Mouse (Mus musculus) liver, adult (tissue): ENCODE measurements around the gene Egfr.
A peak's percentile ranks its signal among the peaks of the same experiment; 100 is the strongest.

ENCODE experiments used
- GATA4 ChIP-seq: IDR thresholded peaks from 2 replicates; pipeline ENCODE4 v1.6.1; 2014; ENCODE audit warnings: mild to moderate bottlenecking, low read length; ENCODE audit not compliant: insufficient replicate concordance

Gene Egfr

GRCm38 (mm10) chr11:16752007-16752348, at the start of gene Egfr:
Egfr (plus strand) TSS chr11:16752203.
- TF ChIP-seq GATA4 = no peak; the same call in 1 of the 2 replicates

DNA sequence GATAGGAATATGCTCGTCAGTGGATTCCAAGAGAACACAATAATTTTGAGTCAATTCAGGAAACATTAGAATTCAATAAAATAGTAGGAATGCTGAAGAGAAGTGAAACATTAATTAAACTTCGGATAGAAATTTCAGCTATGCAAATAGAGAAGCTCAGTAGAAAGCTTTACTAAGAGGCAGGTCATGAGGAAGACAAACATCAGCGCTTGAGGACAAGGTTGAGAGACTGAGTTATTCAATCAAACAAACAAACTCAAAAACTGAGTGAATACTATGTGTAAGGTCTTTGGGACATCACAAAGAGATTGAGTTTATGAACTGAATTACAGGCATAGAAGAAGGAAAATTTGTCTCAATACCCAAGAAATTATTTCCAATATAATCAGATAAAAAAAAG, 48.8 kb upstream of the Egfr start:
- TF ChIP-seq GATA4 = no peak

- TF ChIP-seq GATA4 = no peak
These were observed 16.8 kb upstream of the Egfr start for GRCm38 (mm10) chr11:16735083-16735644.

DNA sequence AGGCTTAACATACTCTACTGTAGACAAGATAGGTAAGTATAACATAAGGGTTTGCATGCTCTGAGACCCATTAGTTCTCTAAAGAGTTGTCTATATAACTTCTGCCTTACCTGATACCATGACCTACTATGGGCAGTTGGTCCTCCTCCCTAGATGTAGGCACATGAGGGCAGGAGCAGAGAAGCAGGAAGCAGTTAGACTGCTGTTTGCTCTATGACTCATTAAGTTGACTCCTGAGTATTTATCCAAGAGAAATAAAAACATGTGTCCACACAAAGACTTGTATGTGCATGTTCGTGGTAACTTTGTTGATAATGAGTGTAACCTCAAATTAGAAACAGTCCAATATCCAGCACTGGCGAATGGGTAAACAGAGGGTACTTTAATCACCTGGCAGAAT, 14.7 kb upstream of the Egfr start:
- TF ChIP-seq GATA4 = no peak

GRCm38 (mm10) chr11:16738691-16739090, 13.3 kb upstream of the Egfr start:
- TF ChIP-seq GATA4 = no peak

DNA sequence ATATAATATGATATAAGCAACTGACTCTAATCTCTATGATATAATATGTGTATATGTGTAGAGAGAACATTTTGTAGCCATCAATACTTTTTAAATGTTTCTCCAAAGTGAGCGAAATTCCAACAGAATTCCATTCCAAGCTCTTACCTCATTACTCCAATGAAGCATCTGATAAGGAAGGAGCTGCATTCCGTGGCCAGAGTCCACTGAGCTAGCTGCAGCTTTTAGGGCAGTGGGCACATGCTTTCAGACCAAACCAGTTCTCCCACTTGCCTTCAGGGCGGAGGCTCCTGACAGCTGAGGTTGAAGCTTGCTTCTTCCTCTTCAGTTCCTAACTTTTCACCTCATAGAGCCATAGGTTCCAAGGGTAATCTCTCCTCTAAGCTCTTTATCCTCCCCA, 12.8 kb upstream of the Egfr start:
- peak; percentile 68; the same call in 1 of the 2 replicates for TF ChIP-seq GATA4

DNA sequence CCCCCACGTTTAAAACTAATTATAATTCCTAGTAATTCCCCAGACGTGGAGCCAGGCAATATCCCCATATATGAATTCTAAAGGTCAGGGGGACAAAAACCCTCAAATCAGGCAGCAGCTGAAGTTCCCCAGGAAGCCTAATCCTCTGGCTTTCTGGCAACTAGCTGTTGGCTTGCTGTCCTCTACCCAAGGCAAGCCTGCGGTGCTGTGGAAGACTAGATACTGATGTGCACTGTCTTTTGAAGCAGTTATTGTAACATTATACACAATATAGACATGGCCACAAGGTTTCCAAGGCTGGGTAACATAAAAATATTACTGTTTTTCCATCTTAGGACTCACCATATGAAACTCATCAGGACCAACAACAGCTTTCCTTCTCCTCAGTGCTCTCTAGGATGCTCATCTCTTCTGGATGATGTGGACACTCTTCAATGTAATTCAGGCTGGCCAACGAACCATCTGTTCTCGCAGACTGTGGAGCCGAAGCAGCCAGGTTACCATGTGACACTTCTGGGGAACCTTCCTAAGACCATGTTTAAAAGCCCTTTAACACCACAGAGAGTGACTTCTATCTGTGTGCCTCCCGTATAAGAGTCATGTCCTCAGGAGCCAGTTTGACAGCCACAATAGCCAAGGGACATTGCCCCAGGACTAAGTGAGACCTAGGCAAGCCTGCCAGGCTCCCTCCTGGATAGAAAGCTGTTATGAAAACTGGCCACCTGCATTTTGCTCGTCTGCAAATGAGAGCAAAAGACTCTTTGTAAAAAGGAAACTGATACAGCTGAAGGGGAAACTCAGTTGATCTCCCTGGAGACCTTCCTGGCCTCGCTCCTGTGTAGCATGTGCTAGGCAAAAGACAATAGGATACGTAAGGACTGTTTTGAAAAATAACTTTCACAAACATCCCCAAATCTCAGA, 11.1 kb upstream of the Egfr start:
- TF ChIP-seq GATA4 = no peak

DNA sequence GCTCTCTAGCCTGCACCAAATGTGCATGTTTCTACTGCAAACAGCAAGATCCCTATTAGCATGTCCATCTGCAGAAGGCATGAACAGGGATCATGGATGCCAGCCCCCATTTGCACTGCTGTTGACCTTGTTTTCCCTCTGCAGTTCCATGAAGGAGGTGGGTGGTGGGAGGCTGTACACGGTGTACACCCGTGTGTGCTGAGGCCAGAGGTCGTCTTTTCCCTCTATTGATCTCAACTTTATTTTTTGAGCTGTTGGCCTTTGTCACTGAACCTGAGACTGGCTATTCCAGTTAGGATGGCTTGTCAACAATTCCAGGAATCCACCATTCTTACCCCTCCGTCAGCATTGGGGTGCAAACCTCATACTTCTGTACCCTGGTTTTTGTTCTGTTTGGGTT, 9.8 kb upstream of the Egfr start:
- TF ChIP-seq GATA4 = no peak

GRCm38 (mm10) chr11:16742821-16743220, 9.2 kb upstream of the Egfr start:
- TF ChIP-seq GATA4 = no peak

- no peak for TF ChIP-seq GATA4
These were observed 483 bp upstream of the Egfr start for GRCm38 (mm10) chr11:16751457-16751982.

GRCm38 (mm10) chr11:16752349-16753153, 548 bp downstream of the Egfr start:
- no peak for TF ChIP-seq GATA4

DNA sequence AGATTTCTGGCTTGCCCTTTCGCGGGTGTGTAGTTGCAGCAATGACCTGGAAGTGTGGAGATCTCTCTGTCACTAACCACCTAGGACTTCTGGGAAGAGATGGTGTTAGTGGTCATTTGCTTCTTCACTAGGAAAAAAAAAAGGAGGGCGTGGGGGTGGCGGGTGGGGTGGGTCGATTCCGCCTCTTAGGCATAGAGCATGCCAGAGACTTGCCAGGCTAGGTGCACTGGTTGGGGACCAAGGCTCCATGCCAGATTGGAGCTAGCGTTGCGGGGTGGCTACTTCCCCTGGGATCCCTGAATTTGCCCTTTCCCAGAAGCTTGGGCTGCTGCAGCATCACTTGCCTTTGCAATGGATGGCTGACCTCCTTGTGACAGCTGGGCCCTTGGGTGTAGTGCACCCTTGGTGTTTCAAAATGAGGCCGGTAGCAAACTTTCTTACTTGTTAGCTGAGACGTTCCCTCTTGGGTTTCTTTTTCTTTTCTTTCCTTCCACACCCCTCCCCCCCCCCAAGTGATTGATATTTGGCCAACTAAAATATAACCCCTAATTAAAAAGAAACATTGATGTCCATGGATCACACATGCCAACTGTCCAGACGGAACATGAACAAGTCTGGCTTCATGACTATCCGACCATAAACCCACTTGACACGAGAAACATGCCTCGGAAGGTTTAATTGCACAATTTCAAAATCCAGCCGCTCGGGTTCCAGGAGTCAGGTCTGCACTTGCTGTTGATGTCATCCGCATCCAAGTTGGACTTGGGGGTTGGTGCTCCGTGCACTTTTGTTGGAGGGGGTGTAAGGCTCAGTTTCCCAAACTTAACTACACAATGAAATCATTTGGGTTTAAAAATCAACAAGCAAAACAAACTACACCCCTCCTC, 1.4 kb downstream of the Egfr start:
- TF ChIP-seq GATA4 = no peak

- TF ChIP-seq GATA4 = no peak
These were observed 7.9 kb downstream of the Egfr start for GRCm38 (mm10) chr11:16759930-16760329.

- TF ChIP-seq GATA4 = no peak
These were observed 9.2 kb downstream of the Egfr start for GRCm38 (mm10) chr11:16761184-16761583.
